Mouse (Mus musculus) heart, embryonic 12.5 days (tissue): ENCODE results near the gene Sf3b2. TPM values are rescaled to one million over a fixed set of nuclear protein-coding genes. Genes with fewer than 3 reads are reported as not detected.
A peak's percentile ranks its signal among the peaks of the same experiment; 100 is the strongest.

ENCODE experiments used
- ATAC-seq: fragments of 200-750 bp; cut with Nextera tagmentation; 2 replicates; pipeline ENCODE4 v1.8.0; 2017; ENCODE audit warnings: moderate TSS enrichment, moderate library complexity; ENCODE audit not compliant: insufficient number of reproducible peaks, low FRiP score
- H3K27ac ChIP-seq: fragments of 300-500 bp; sonication (generic); 2 replicates; pipeline ENCODE4 v1.5.1; 2016; ENCODE audit warnings: mild to moderate bottlenecking, moderate library complexity; ENCODE audit not compliant: poor library complexity, severe bottlenecking
- H3K27me3 ChIP-seq: fragments of 300-500 bp; sonication (generic); replicated peaks from 2 replicates; pipeline ENCODE4 v1.6.1; 2016; ENCODE audit warnings: mild to moderate bottlenecking, moderate library complexity
- H3K36me3 ChIP-seq: fragments of 300-500 bp; sonication (generic); 2 replicates; pipeline ENCODE4 v1.6.1; 2016; ENCODE audit warnings: mild to moderate bottlenecking, moderate library complexity
- H3K4me1 ChIP-seq: fragments of 300-500 bp; sonication (generic); replicated peaks from 2 replicates; pipeline ENCODE4 v1.6.1; 2016; ENCODE audit warnings: mild to moderate bottlenecking
- H3K4me2 ChIP-seq: fragments of 300-500 bp; sonication (generic); 2 replicates; pipeline ENCODE4 v1.6.1; 2016; ENCODE audit warnings: mild to moderate bottlenecking, moderate library complexity
- H3K4me3 ChIP-seq: fragments of 300-500 bp; sonication (generic); 2 replicates; pipeline ENCODE4 v1.5.1; 2016; ENCODE audit warnings: mild to moderate bottlenecking
- H3K9ac ChIP-seq: fragments of 300-500 bp; sonication (generic); 2 replicates; pipeline ENCODE4 v1.6.1; 2016; ENCODE audit warnings: mild to moderate bottlenecking, moderate library complexity
- H3K9me3 ChIP-seq: fragments of 300-500 bp; sonication (generic); replicated peaks from 2 replicates; pipeline ENCODE4 v1.6.1; 2016; ENCODE audit warnings: mild to moderate bottlenecking, moderate library complexity
- WGBS: fragments of 180-500 bp; shearing (Covaris S2); methylation state at CpG from one replicate; pipeline ENCODE4 v1.1.7; 2016; 5-methylcytosine and 5-hydroxymethylcytosine counted together
- polyA plus RNA-seq: library from polyadenylated mRNA; unstranded; fragments of >200 nt; fragmentation: Nextera tagmentation; extraction: Ambion mirVana; gene quantifications from 2 replicates; pipeline ENCODE4 v1.2.1, GENCODE M21; 2016

Gene Sf3b2
- polyA plus RNA-seq, 1 experiment from 2014 or later, result 221 TPM

DNA sequence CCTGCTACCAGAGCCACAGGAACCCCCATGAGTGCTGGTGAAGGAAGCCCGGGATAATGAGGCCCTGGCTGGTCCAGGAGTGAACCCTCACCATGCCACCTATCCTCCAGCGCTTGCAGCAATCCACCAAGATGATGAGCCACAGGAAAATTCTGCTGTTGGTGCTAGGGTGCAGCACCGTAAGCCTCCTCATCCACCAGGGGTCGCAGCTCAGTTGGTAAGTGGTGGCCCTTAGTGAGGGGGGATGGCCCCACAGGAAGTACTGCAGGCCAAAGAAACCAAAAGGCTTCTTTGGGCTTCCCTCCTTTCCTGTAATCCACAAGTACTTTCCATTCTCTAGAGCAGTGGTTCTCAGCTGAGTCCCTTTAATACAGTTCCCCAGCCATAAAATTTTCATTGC, 7.2 kb upstream of the Sf3b2 start:
- ATAC-seq, result no peak
- H3K4me3 ChIP-seq, result no peak overlapping the region
- H3K36me3 ChIP-seq, result no peaks in the 10 kb centered on the region
- H3K9ac ChIP-seq, result no peak overlapping the region
- no peak overlapping the region for H3K27ac ChIP-seq
- H3K27me3 ChIP-seq, result peaks cover 16% of the 10 kb centered on the region
- H3K4me2 ChIP-seq, result no peak overlapping the region
- H3K9me3 ChIP-seq, result 0 out of 2 replicates have a peak, but pooled peaks cover 8% of the 10 kb centered on the region
- 20% methylated on average over 4 of the region's 4 CpGs for WGBS
- peaks cover 22% of the 10 kb centered on the region for H3K4me1 ChIP-seq

DNA sequence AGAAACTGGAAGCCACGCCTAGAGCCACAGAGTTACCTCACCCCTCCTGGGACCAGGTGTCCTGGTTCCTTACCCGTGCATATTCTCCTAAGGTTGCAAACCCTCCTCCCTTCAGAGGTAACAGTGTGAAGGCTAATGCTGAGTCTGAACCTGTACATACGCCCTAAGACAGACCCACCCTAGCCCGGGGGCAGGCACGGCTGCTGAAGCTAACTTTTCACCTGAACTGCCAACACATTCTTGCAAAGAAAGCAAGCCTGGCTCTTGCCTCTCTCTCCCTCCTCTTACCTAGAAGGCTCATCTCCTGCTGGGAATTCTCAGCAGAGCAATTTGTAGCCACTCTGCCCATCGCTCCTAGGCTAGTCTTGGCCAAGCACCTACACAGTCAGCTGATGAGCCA, 5.3 kb upstream of the Sf3b2 start:
- H3K27me3 ChIP-seq, result peaks cover 4% of the 10 kb centered on the region; the same call in 1 of the 2 replicates
- no peaks in the 10 kb centered on the region for H3K36me3 ChIP-seq
- no peak overlapping the region for H3K27ac ChIP-seq
- H3K4me1 ChIP-seq, result peaks cover 29% of the 10 kb centered on the region
- no peaks in the 10 kb centered on the region for H3K9me3 ChIP-seq
- no peak for ATAC-seq
- H3K4me2 ChIP-seq, result no peak overlapping the region
- H3K9ac ChIP-seq, result no peak overlapping the region
- H3K4me3 ChIP-seq, result no peak overlapping the region
- WGBS, result 75% methylated on average over 6 of the region's 6 CpGs

DNA sequence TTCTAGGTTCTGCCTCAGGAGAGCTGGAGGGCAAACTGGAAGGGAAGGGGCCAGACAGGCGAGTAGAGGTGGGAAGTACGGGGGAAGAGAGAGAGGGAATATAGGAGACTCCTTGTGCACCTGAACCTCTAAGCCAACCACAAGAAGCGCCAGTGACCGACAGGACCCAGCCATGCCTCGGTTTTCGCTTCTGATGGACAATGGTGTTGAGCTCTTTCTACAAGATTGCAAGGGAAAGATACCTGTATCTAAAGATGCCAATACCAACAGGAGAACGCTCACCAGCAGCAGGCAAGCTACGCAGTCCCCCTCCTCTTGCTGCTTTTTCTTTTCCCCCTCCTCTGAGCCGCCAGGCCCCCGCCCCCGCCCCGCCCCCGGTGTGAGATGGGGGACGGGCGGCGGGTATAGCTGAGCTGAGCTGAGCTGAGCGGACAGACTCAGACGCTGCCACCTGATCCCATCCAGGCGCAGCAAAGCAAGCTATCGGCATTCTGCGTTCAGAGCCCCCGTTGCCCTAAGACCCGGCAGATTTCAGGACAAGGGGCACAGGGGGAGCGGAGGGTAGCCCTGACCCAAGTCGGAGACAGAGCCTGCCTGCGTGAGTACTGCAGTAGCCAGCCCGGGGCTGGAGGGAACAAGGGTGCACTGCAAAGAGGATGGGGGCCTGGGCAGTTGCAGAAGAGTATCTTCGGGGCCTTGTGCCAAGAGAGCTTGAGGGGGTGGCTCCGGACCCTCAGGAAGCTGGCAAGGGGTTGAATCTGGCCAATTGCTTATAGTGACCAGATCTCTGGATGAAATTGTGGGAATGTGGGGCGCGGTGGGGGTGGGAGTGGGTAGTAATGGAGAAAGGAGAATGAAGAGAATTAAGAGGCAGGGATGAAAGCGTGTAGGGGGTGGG, 2.9 kb upstream of the Sf3b2 start, which contains the start of gene Gal3st3:
Gene Gal3st3 (plus strand): TSS at position 429 of the 898 bp plus-strand sequence.
- Histone ChIP-seq H3K36me3 (peaks cover 8% of the 10 kb centered on the region), H3K4me3 (peak within 1 kb of the TSS; percentile 57), H3K4me1 (peaks cover 40% of the 10 kb centered on the region), H3K9ac (peak within 1 kb of the TSS; percentile 81), H3K27me3 (peaks cover 4% of the 10 kb centered on the region; the same call in 1 of the 2 replicates), H3K27ac (no peak within 1 kb of the TSS), H3K4me2 (peak within 1 kb of the TSS; percentile 87), H3K9me3 (no peaks in the 10 kb centered on the region)
- ATAC-seq, result no peak
- 8% methylated on average over 32 of the region's 32 CpGs for WGBS

DNA sequence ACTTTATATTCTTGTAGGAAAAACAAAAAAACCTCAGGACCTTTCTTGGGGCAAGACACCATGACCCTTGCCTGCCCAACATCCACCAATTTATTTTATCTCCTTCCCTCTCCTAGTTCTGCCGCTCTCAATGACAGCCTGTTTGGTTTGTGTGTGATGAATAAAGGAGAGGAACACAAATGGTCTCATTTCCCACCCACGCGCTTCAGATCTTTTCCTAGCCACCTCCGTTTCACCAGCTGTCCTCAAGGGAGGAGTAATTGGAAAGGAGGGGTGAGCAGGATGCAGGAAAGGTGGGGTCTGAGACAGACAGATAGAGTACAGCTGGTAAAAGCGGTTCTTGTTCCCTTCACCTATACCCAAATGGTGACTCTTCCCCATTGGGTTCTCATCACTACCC, 1.4 kb upstream of the Sf3b2 start:
- no peak overlapping the region for H3K4me3 ChIP-seq
- peaks cover 4% of the 10 kb centered on the region; the same call in 1 of the 2 replicates for H3K27me3 ChIP-seq
- no peak overlapping the region for H3K4me2 ChIP-seq
- ATAC-seq, result no peak
- 65% methylated on average over 5 of the region's 5 CpGs for WGBS
- peaks cover 40% of the 10 kb centered on the region for H3K4me1 ChIP-seq
- no peak overlapping the region for H3K27ac ChIP-seq
- H3K9ac ChIP-seq, result no peak overlapping the region
- H3K9me3 ChIP-seq, result no peaks in the 10 kb centered on the region
- H3K36me3 ChIP-seq, result peaks cover 22% of the 10 kb centered on the region

DNA sequence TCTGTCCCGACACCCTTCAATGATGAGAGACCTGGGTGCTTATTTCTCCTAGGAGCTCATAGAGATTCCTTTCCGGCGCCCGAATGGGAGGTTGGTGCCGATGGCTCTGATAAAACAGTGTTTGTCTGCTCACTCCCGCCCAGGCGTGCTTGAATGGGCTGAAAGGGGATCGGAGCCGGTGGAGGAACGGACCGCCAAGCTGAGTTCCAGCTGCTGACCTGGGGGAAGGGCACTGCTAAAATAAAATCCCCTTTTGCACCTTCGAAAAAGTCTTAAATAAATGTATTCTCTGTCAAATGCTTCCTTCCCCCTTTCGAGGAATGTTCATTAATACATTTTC, 451 bp upstream of the Sf3b2 start:
- 0 out of 2 replicates have a peak, but pooled peaks cover under 1% of the 10 kb centered on the region for H3K27me3 ChIP-seq
- H3K9ac ChIP-seq, result peak overlapping the region; percentile 67
- H3K4me1 ChIP-seq, result peaks cover 40% of the 10 kb centered on the region
- H3K9me3 ChIP-seq, result no peaks in the 10 kb centered on the region
- H3K36me3 ChIP-seq, result peaks cover 31% of the 10 kb centered on the region
- H3K4me3 ChIP-seq, result peak overlapping the region; percentile 97
- 5% methylated on average over 13 of the region's 13 CpGs for WGBS
- peak; percentile 23 for ATAC-seq
- peak overlapping the region; percentile 78 for H3K27ac ChIP-seq
- H3K4me2 ChIP-seq, result peak overlapping the region; percentile 80

DNA sequence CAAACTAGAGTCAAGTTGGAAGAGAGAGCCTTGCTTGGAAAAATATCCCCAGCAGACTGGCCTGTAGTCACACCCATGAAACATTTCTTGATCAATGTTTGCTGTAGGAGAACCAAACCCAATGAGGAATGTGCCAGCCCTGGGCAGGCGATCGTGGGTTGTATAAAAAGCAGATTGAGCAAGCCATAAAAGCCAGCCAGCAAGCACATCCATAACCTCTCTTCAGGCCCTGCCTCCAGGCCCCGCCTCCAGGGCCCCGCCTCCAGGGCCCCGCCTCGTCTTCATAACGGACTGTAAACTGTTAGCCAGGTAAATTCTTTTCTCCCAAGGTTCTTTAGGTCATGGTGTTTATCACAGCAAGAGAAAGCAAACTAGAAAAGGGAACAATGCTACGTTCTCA, 16.9 kb downstream of the Sf3b2 start:
- H3K9ac ChIP-seq, result no peak overlapping the region

DNA sequence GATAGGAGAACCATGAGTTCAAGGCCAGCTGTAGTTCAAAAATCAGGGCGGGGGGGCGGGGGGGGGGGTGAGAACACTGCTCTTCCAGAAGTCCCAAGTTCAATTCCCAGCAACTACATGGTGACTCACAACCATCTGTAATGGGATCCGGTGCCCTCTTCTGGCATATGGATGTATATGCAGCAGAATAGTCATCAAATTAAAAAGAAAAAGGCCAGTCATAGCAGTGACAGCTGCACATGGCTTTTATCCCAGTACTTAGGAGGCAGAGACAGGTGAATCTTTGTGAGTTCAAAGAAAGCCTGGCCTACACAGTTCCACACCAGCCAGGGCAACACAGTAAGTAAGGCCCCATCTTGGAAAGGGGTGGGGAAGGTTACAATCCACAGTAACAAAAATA, 18.1 kb downstream of the Sf3b2 start:
- H3K4me2 ChIP-seq, result no peak overlapping the region
- H3K4me3 ChIP-seq, result no peak overlapping the region
- peaks cover 16% of the 10 kb centered on the region for H3K4me1 ChIP-seq
- 85% methylated on average over 3 of the region's 3 CpGs for WGBS
- no peaks in the 10 kb centered on the region for H3K27me3 ChIP-seq
- H3K9me3 ChIP-seq, result no peaks in the 10 kb centered on the region
- no peak overlapping the region for H3K9ac ChIP-seq
- H3K36me3 ChIP-seq, result peaks cover 71% of the 10 kb centered on the region
- ATAC-seq, result no peak
- H3K27ac ChIP-seq, result no peak overlapping the region

More for the DNA sequence above, 16.9 kb downstream of the Sf3b2 start:
- WGBS, result 89% methylated on average over 8 of the region's 8 CpGs
- Histone ChIP-seq H3K4me3 (no peak overlapping the region), H3K36me3 (peaks cover 83% of the 10 kb centered on the region), H3K4me1 (peaks cover 14% of the 10 kb centered on the region), H3K9me3 (no peaks in the 10 kb centered on the region), H3K4me2 (no peak overlapping the region), H3K27ac (no peak overlapping the region), H3K27me3 (no peaks in the 10 kb centered on the region)
- ATAC-seq, result no peak

DNA sequence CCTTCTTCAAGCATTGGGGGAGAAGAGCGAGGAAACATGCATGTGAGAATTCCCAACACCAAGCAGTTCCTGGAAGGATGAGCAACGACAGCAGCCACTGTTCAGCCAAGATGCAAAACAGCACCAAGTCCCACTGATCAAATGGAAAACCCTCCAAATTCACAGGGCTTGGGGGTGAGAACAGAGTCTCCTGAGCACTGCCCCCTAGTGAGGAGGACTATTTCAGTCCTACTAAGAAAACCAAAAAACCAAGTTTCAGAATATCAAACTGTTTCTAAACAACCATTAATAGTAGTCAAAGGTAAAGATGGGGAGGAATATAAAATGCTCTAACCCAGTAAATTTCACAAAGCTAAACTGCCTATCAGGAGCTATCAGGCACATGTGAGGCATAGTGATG, 18.7 kb downstream of the Sf3b2 start:
- no peak overlapping the region for H3K4me2 ChIP-seq
- no peak overlapping the region for H3K9ac ChIP-seq
- no peaks in the 10 kb centered on the region for H3K9me3 ChIP-seq
- H3K27me3 ChIP-seq, result no peaks in the 10 kb centered on the region
- H3K4me3 ChIP-seq, result no peak overlapping the region
- H3K4me1 ChIP-seq, result peaks cover 22% of the 10 kb centered on the region
- no peak for ATAC-seq
- peaks cover 65% of the 10 kb centered on the region for H3K36me3 ChIP-seq
- 91% methylated on average over 2 of the region's 2 CpGs for WGBS
- H3K27ac ChIP-seq, result no peak overlapping the region

DNA sequence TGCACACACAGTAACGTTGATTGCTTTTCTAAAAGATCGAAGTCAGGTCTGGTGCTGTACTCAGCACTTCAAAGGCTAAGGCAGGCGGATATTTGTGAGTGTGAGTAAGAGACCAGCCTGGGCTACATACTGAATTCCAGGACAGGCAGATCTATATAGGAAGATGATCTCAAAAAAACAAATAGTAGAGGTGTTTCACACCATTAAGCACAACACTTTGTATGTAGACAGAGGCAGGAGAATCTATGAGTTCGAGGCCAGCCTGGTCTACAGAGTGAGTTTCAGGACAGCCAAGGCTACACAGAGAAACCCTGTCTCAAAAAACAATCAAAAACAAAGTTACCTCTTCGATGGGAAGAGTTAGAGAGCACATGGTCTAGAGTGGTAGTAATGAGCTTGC, 19.5 kb downstream of the Sf3b2 start:
- H3K27me3 ChIP-seq, result no peaks in the 10 kb centered on the region
- no peak overlapping the region for H3K4me2 ChIP-seq
- H3K36me3 ChIP-seq, result peaks cover 61% of the 10 kb centered on the region
- peaks cover 26% of the 10 kb centered on the region for H3K4me1 ChIP-seq
- no peak for ATAC-seq
- H3K27ac ChIP-seq, result no peak overlapping the region
- 93% methylated on average over 5 of the region's 5 CpGs for WGBS
- H3K4me3 ChIP-seq, result no peak overlapping the region
- H3K9me3 ChIP-seq, result no peaks in the 10 kb centered on the region
- no peak overlapping the region for H3K9ac ChIP-seq

DNA sequence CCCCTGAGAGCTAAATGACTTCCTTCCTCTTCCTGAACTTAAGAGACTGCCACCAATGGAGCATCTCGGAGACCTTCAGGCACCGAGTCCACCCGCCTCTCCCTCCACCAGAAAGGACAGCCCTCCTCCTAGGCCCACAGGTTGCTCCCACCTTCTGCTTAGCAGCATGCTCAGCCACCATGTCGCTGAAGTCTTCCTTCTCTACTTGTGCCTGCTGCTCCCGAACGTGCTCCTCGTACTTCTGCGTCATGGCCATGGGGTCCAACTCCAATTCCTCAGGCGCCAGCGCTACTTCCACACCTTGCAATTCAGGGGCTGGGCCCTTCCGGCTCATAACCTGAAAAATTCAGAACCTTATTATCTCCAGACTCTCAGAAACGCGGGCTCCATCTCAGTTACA, 20.6 kb downstream of the Sf3b2 start:
- Histone ChIP-seq H3K27ac (peak overlapping the region; percentile 92), H3K4me2 (no peak overlapping the region), H3K4me1 (peaks cover 35% of the 10 kb centered on the region), H3K4me3 (no peak overlapping the region), H3K36me3 (peaks cover 54% of the 10 kb centered on the region), H3K9ac (0 out of 2 replicates have a peak overlapping the region, but pooled peaks have one; percentile 29), H3K9me3 (no peaks in the 10 kb centered on the region), H3K27me3 (no peaks in the 10 kb centered on the region)
- ATAC-seq, result no peak
- WGBS, result 94% methylated on average over 12 of the region's 13 CpGs

DNA sequence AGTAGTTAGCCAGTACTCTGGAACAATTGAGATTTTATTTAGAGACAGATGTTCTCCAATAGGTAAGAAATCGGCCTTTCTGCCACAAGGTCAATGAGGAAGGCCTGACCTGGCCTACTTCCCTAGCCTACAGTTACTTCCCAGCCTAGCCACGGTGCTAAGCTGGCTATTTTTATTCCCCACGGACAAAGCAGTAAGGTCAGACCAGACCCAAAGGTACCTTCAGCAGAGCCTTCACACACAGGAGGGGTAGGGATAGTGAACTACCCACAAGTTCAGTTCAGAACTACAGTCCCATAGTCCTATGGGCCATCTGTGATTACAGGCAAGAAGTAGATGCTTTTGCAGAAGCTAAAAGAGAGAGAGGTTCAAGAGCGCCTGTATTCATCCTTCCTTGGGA, 21.3 kb downstream of the Sf3b2 start:
- Histone ChIP-seq H3K4me3 (no peak overlapping the region; the same call in 1 of the 2 replicates), H3K27ac (peak overlapping the region; percentile 92), H3K4me1 (peaks cover 41% of the 10 kb centered on the region), H3K9me3 (no peaks in the 10 kb centered on the region), H3K36me3 (peaks cover 47% of the 10 kb centered on the region), H3K9ac (peak overlapping the region; percentile 94; the same call in 1 of the 2 replicates), H3K4me2 (no peak overlapping the region), H3K27me3 (no peaks in the 10 kb centered on the region)
- WGBS, result 48% methylated on average over 4 of the region's 4 CpGs
- ATAC-seq, result no peak
